Mouse (Mus musculus) testis, adult 2 months (tissue): ENCODE measurements at regions not wholly inside any gene's neighbourhood (a gene's known extent, or its start where the extent isn't known, plus 50 kb on each side); places are given as distances from the start of the nearest gene placed in this dataset.

Source experiments
- CTCF ChIP-seq: fragments of 200-500 bp; IDR thresholded peaks from 2 replicates; pipeline ENCODE4 v1.5.1; 2012; ENCODE audit warnings: low read depth, mild to moderate bottlenecking, inconsistent platforms, low read length, moderate library complexity; ENCODE audit not compliant: control insufficient read depth, insufficient read depth, insufficient replicate concordance
- POLR2A ChIP-seq: fragments of 200-500 bp; IDR thresholded peaks from 2 replicates; pipeline ENCODE4 v1.6.1; 2012; ENCODE audit warnings: low read depth, mild to moderate bottlenecking, inconsistent platforms, low read length, moderate library complexity; ENCODE audit not compliant: control insufficient read depth

GRCm38 (mm10) chr9:94433468-94433867 lies 104.4 kb downstream of the 1190002N15Rik start:
- TF ChIP-seq CTCF = no peak
- no peak for TF ChIP-seq POLR2A
